Mouse (Mus musculus) neural tube, embryonic 11.5 days (tissue): ENCODE results near the gene Col13a1. TPM values are rescaled to one million over a fixed set of nuclear protein-coding genes. Genes with fewer than 3 reads are reported as not detected.

Source experiments
- ATAC-seq: fragments of 200-750 bp; cut with Nextera tagmentation; 2 replicates; pipeline ENCODE4 v1.8.0; 2017; ENCODE audit warnings: moderate number of reproducible peaks, mild to moderate bottlenecking, moderate TSS enrichment, moderate library complexity; ENCODE audit not compliant: insufficient read depth, low FRiP score, low TSS enrichment
- DNase-seq: peaks from one replicate; pipeline ENCODE4 v3.0.0-alpha.2; 2015; ENCODE audit warnings: low spot score
- H3K27ac ChIP-seq: fragments of 300-500 bp; sonication (generic); 2 replicates; pipeline ENCODE4 v1.5.1; 2014; ENCODE audit warnings: low read depth, mild to moderate bottlenecking, low read length
- H3K27me3 ChIP-seq: fragments of 300-500 bp; sonication (generic); 2 replicates; pipeline ENCODE4 v1.6.1; 2014; ENCODE audit warnings: mild to moderate bottlenecking, low read length, mixed read lengths; ENCODE audit not compliant: control insufficient read depth, insufficient read depth
- H3K36me3 ChIP-seq: fragments of 300-500 bp; sonication (generic); 2 replicates; pipeline ENCODE4 v1.6.1; 2014; ENCODE audit warnings: mild to moderate bottlenecking, low read length, moderate library complexity, mixed read lengths; ENCODE audit not compliant: control insufficient read depth, insufficient read depth
- H3K4me1 ChIP-seq: fragments of 300-500 bp; sonication (generic); 2 replicates; pipeline ENCODE4 v1.6.1; 2014; ENCODE audit warnings: low read length, mixed read lengths; ENCODE audit not compliant: control insufficient read depth, insufficient read depth
- H3K4me2 ChIP-seq: fragments of 300-500 bp; sonication (generic); 2 replicates; pipeline ENCODE4 v1.6.1; 2014; ENCODE audit warnings: low read depth, mild to moderate bottlenecking, moderate library complexity
- H3K4me3 ChIP-seq: fragments of 300-500 bp; sonication (generic); 2 replicates; pipeline ENCODE4 v1.5.1; 2014; ENCODE audit warnings: low read depth, low read length
- H3K9ac ChIP-seq: fragments of 300-500 bp; sonication (generic); 2 replicates; pipeline ENCODE4 v1.6.1; 2014; ENCODE audit warnings: mild to moderate bottlenecking, low read length
- H3K9me3 ChIP-seq: fragments of 300-500 bp; sonication (generic); 2 replicates; pipeline ENCODE4 v1.6.1; 2016; ENCODE audit warnings: low read length; ENCODE audit not compliant: control insufficient read depth
- WGBS: fragments of 180-500 bp; shearing (Covaris S2); extraction: QIAGEN DNeasy Blood & Tissue Kit; methylation state at CpG from one replicate; pipeline ENCODE4 v1.1.7; 2014; 5-methylcytosine and 5-hydroxymethylcytosine counted together
- polyA plus RNA-seq: library from polyadenylated mRNA; unstranded; fragments of >200 nt; fragmentation: Nextera tagmentation; extraction: Ambion mirVana; gene quantifications from 2 replicates; pipeline ENCODE4 v1.2.1, GENCODE M21; 2014

Gene Col13a1
- polyA plus RNA-seq, 1 experiment from 2014 or later, result 2.4 TPM

DNA sequence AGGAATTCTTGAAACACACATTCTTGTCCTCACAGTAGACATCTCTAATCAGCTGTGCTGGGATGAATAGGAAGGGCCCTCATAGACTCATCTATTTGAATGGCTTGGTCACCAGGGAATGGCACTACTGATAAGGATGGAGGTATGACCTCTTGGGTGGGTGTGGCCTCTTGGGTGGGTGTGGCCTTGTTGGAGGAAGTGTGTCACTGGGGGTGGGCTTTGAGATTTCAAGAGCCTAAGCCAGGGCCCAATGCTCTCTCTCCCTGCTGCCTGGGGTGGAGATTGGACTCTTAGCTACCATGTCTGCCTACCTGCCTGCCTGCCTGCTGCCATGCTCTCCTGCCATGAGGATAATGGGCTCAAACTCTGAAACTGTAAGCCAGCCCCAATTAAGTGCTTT lies 53.2 kb downstream of the Col13a1 start:
- Histone ChIP-seq H3K9ac (no peak overlapping the region), H3K27ac (no peak overlapping the region), H3K9me3 (no peaks in the 10 kb centered on the region), H3K27me3 (no peaks in the 10 kb centered on the region), H3K4me2 (no peak overlapping the region), H3K36me3 (no peaks in the 10 kb centered on the region), H3K4me1 (peaks cover 16% of the 10 kb centered on the region), H3K4me3 (no peak overlapping the region)
- no peak for DNase-seq
- ATAC-seq, result no peak

DNA sequence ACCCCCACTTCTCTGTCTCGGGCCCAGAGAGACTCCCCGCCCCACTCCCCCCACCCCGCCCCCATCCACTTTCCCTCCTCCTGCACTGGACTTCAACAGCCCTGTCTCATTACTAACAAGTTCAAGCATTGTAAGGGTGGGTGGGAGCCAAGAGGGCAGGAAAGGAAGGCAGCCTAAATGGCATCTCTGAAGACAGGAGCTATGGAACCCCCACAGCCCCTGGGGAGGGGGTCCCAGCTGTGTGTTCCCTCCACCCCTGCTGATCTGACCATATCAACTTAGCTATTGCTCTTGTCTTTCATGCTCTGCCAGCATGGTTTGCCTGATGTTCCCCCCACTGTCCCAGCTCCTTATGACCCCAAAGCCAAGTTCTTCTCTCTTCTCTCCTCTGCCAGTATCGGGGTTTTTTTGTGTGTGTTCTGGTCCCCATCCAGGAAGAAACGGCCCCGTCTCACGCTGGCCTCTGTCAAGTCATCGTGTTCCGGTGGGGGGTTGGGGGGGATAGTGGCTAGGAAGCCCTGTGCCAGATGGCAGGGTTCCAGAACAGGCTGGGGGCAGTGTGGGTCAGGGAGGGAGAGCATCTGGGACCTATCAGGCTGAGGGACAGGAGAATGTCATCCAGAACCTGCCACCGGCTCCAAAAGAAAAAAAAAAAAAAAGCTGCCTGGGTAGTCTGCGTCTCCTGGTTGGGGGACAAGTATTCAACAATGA lies 58.1 kb downstream of the Col13a1 start:
- 49% methylated on average over 10 of the region's 11 CpGs for WGBS
- no peak for ATAC-seq
- H3K9me3 ChIP-seq, result no peaks in the 10 kb centered on the region

DNA sequence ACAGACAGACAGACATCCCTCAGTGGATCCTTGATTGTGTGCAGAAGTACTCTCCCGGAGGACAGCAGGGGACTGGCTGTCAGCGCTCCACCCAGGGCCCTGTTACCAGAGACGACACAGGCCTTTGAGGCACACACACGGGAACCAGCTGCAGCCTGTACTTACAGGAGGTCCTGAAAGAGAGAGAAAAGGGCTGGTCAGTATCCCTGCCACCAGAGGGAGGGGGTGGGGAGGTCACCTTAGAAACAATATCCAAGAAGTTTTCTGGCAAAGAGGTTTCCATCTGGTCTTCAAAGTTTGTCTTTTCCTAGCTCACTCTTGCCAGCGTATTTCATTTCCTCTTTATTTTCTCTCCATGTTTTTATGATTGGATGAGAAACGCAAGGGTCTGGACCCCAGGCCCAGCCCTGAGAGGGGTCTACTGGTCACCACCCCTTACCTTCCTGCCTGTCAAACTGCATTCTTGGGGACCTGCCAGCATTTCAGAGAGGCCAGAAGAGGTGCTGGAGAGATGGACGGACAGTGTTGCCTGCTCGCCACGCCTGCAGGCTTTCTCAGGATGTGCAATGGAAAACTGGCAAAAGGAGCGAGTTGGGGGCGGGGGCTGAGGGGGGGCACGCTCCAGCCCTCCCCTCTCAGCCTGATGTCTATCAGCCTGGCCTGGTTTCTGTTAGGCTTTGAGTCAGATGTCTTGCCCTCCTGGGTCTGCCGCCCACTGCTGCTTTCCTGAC lies 58.8 kb downstream of the Col13a1 start:
- Histone ChIP-seq H3K27me3 (no peaks in the 10 kb centered on the region), H3K9me3 (peaks cover 3% of the 10 kb centered on the region; the same call in 1 of the 2 replicates), H3K27ac (no peak overlapping the region), H3K4me3 (no peak overlapping the region), H3K9ac (no peak overlapping the region), H3K4me2 (no peak overlapping the region), H3K4me1 (peaks cover 3% of the 10 kb centered on the region; the same call in 1 of the 2 replicates), H3K36me3 (no peaks in the 10 kb centered on the region)
- no peak for ATAC-seq
- WGBS, result 45% methylated on average over 13 of the region's 13 CpGs
- DNase-seq, result no peak

More for the DNA sequence above, 58.1 kb downstream of the Col13a1 start:
- Histone ChIP-seq H3K27me3 (no peaks in the 10 kb centered on the region), H3K4me1 (peaks cover 3% of the 10 kb centered on the region; the same call in 1 of the 2 replicates), H3K9ac (0 out of 2 replicates have a peak overlapping the region, but pooled peaks have one; percentile 10), H3K4me2 (no peak overlapping the region), H3K4me3 (no peak overlapping the region), H3K36me3 (no peaks in the 10 kb centered on the region), H3K27ac (no peak overlapping the region)
- no peak for DNase-seq

DNA sequence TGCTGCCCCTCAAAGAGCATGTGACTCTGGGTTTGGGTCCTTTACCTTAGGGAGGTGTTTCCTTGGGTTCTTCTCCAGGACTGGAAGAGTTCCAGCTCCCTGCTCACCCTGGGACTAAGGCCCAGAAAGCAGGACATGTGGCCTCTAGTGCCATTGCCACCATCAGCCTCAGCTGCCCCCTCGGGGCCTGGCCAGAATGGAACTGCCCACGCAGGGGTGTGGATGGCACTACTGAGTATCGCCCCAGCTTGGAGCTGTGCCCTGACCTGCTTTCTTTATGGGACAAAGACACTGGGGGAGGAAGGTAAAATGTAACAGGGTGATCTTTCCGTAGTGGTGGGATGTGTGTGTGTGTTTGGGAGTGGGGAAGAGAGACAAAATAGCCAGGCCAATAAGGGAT lies 59.4 kb downstream of the Col13a1 start:
- H3K9me3 ChIP-seq, result peaks cover 3% of the 10 kb centered on the region; the same call in 1 of the 2 replicates
- 81% methylated on average over 4 of the region's 4 CpGs for WGBS

DNA sequence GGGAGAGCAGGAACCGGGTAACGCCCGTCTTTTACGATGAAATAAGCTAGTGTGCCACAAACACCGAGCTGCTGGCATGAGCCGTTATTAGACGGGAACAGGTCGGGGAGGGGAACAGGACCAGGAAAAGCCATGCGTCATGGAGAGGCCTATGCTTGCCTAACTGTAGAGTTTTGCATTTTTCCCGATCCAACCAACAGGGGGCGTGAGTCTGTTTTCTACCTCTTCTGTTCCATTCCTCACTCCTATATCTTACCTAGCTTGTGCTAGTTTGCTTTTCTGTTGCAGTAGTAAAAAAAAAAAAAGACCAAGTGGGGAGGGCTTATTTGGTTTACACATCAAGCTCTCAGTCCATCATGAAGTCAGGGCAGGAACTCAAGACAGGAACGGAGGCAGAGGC lies 61.8 kb downstream of the Col13a1 start:
- H3K27ac ChIP-seq, result no peak overlapping the region
- H3K27me3 ChIP-seq, result no peaks in the 10 kb centered on the region
- H3K9ac ChIP-seq, result no peak overlapping the region
- WGBS, result 93% methylated on average over 12 of the region's 12 CpGs
- no peak overlapping the region for H3K4me3 ChIP-seq
- peaks cover 3% of the 10 kb centered on the region; the same call in 1 of the 2 replicates for H3K9me3 ChIP-seq
- no peaks in the 10 kb centered on the region for H3K36me3 ChIP-seq
- peaks cover 3% of the 10 kb centered on the region; the same call in 1 of the 2 replicates for H3K4me1 ChIP-seq
- H3K4me2 ChIP-seq, result no peak overlapping the region
- ATAC-seq (no peak), DNase-seq (no peak)

More for the DNA sequence above, 59.4 kb downstream of the Col13a1 start:
- Histone ChIP-seq H3K4me2 (no peak overlapping the region), H3K27ac (no peak overlapping the region), H3K27me3 (no peaks in the 10 kb centered on the region), H3K4me3 (no peak overlapping the region), H3K9ac (no peak overlapping the region), H3K4me1 (peaks cover 3% of the 10 kb centered on the region; the same call in 1 of the 2 replicates), H3K36me3 (no peaks in the 10 kb centered on the region)
- ATAC-seq (no peak), DNase-seq (no peak)

DNA sequence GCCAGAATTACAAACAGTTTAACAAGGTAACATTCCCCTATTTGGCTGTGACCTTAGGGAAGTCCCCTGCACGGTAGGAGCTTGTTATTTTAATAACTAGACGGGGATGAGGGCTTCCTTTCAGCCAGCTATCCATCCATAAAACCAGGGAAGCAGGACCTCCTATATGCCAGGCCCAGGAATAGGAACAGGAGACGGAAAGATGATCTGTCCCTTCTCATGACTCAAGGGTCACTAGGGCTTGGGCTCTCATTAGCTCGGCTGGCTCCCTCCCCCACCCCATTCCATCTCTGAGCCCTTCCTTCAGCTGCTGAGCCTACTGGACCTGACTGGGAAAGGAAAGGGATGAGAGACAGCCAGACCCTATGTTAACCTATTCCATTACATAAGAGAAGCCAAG lies 67.1 kb downstream of the Col13a1 start:
- no peak overlapping the region for H3K4me2 ChIP-seq
- H3K36me3 ChIP-seq, result no peaks in the 10 kb centered on the region
- no peak overlapping the region for H3K4me3 ChIP-seq
- no peaks in the 10 kb centered on the region for H3K27me3 ChIP-seq
- no peaks in the 10 kb centered on the region for H3K4me1 ChIP-seq
- H3K9me3 ChIP-seq, result peaks cover 3% of the 10 kb centered on the region; the same call in 1 of the 2 replicates
- no peak overlapping the region for H3K9ac ChIP-seq
- WGBS, result 66% methylated on average over 4 of the region's 4 CpGs
- ATAC-seq (no peak), DNase-seq (no peak)
- H3K27ac ChIP-seq, result no peak overlapping the region

DNA sequence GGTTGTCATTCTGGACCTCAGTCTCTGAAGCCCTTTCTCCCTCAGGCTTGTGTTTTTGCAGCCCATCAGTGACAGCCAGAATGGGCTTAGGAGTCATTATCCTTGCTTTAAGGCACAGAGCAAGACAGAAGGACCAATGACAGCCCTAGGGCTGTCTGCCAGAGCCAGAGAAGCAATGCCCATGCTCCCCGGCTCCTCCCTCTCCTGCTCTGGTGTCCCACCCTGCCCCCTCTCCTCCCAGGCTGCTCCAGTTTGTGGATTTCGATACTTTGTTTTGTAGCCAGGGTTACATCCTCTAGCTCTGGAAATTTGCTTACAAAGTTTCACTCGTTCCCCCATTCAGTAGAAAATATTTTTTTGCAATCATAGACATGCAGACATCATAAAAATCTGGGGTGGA lies 69.9 kb downstream of the Col13a1 start:
- no peaks in the 10 kb centered on the region for H3K4me1 ChIP-seq
- DNase-seq, result no peak
- no peak overlapping the region for H3K27ac ChIP-seq
- H3K36me3 ChIP-seq, result no peaks in the 10 kb centered on the region
- no peak for ATAC-seq
- no peak overlapping the region for H3K9ac ChIP-seq
- no peak overlapping the region for H3K4me3 ChIP-seq
- H3K9me3 ChIP-seq, result no peaks in the 10 kb centered on the region
- no peak overlapping the region for H3K4me2 ChIP-seq
- WGBS, result 89% methylated on average over 3 of the region's 3 CpGs
- no peaks in the 10 kb centered on the region for H3K27me3 ChIP-seq

DNA sequence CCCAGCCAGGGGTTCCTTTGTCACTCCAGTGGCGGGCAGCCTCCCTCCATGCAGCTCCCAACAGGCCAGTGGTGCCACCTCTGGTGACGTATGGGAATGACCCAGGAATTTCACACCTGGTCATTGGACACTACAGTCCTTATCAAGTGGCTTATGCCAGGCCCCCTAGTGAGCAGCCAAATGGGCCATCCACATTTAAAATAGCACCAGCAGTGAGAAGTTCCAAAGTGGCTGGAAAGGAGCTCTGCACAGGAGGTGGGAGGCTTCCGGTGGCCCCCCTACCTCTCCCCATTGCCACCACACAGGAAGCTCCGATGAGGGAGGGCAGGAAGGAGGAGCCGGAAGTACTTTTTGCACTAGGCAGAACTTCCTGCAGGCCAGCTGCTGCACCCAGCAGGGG lies 72.7 kb downstream of the Col13a1 start:
- WGBS, result 35% methylated on average over 5 of the region's 5 CpGs
- ATAC-seq (no peak), DNase-seq (no peak)
- Histone ChIP-seq H3K4me2 (no peak overlapping the region), H3K9me3 (no peaks in the 10 kb centered on the region), H3K36me3 (no peaks in the 10 kb centered on the region), H3K4me3 (no peak overlapping the region), H3K27me3 (no peaks in the 10 kb centered on the region), H3K9ac (no peak overlapping the region), H3K4me1 (no peaks in the 10 kb centered on the region), H3K27ac (no peak overlapping the region)

DNA sequence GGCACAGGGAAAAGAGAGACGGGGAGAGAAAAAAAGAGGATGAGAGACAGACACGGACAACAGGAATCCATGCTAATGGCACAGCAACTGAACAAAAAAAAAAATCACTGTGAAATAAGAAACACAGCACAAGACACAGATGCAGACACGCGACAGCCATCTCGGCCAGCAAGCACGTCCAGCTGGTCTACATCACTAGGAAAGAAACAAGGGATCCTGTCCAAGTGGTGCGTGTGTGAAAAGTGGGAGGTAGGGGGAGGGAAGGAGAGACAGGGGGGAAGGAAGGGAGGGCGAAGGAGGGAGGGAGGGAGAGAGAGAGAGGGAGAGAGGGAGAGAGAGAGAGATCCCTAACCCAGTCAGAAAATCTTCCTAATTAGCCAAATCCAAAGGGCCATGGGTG lies 73.6 kb downstream of the Col13a1 start:
- DNase-seq, result no peak
- Histone ChIP-seq H3K9me3 (no peaks in the 10 kb centered on the region), H3K36me3 (no peaks in the 10 kb centered on the region), H3K4me2 (no peak overlapping the region), H3K4me3 (no peak overlapping the region), H3K27ac (no peak overlapping the region), H3K4me1 (no peaks in the 10 kb centered on the region), H3K9ac (no peak overlapping the region), H3K27me3 (no peaks in the 10 kb centered on the region)
- no peak for ATAC-seq
- WGBS, result 56% methylated on average over 8 of the region's 8 CpGs
